Mouse (Mus musculus) stomach, embryonic 14.5 days (tissue): ENCODE measurements around the gene Papola. TPM values are rescaled to one million over a fixed set of nuclear protein-coding genes. Genes with fewer than 3 reads are reported as not detected.

Experiments
- ATAC-seq: fragments of 200-750 bp; cut with Nextera tagmentation; 2 replicates; pipeline ENCODE4 v1.8.0; 2017; ENCODE audit warnings: low read depth, moderate TSS enrichment; ENCODE audit not compliant: insufficient number of reproducible peaks, insufficient read depth, low FRiP score
- H3K27ac ChIP-seq: fragments of 300-500 bp; sonication (generic); 2 replicates; pipeline ENCODE4 v1.5.1; 2014; ENCODE audit warnings: mild to moderate bottlenecking, low read length, moderate library complexity, mixed read lengths
- H3K27me3 ChIP-seq: fragments of 300-500 bp; sonication (generic); 2 replicates; pipeline ENCODE4 v1.6.1; 2014; ENCODE audit warnings: low read length, control low read depth, mixed read lengths; ENCODE audit not compliant: control insufficient read depth, insufficient read depth
- H3K36me3 ChIP-seq: fragments of 300-500 bp; sonication (generic); 2 replicates; pipeline ENCODE4 v1.6.1; 2014; ENCODE audit warnings: mild to moderate bottlenecking, control low read depth, low read length, moderate library complexity, mixed read lengths; ENCODE audit not compliant: control insufficient read depth, insufficient read depth
- H3K4me1 ChIP-seq: fragments of 300-500 bp; sonication (generic); 2 replicates; pipeline ENCODE4 v1.6.1; 2014; ENCODE audit warnings: low read length, control low read depth, mixed read lengths; ENCODE audit not compliant: control insufficient read depth, insufficient read depth
- H3K4me2 ChIP-seq: fragments of 300-500 bp; sonication (generic); replicated peaks from 2 replicates; pipeline ENCODE4 v1.6.1; 2014; ENCODE audit warnings: low read depth, low read length, control low read depth
- H3K4me3 ChIP-seq: fragments of 300-500 bp; sonication (generic); 2 replicates; pipeline ENCODE4 v1.5.1; 2014; ENCODE audit warnings: low read depth, low read length, control low read depth
- H3K9ac ChIP-seq: fragments of 300-500 bp; sonication (generic); replicated peaks from 2 replicates; pipeline ENCODE4 v1.6.1; 2014; ENCODE audit warnings: low read depth, mild to moderate bottlenecking, control low read depth, low read length, moderate library complexity, mixed read lengths
- H3K9me3 ChIP-seq: fragments of 300-500 bp; sonication (generic); 2 replicates; pipeline ENCODE4 v1.6.1; 2016; ENCODE audit warnings: low read depth, low read length, control low read depth; ENCODE audit not compliant: control insufficient read depth
- whole genome bisulfite sequencing: fragments of 180-500 bp; shearing (Covaris S2); extraction: QIAGEN DNeasy Blood & Tissue Kit; methylation state at CpG from one replicate; pipeline ENCODE4 v1.1.7; 2014; 5-methylcytosine and 5-hydroxymethylcytosine counted together
- polyA plus RNA-seq: library from polyadenylated mRNA; unstranded; fragments of >200 nt; fragmentation: Nextera tagmentation; extraction: Ambion mirVana; gene quantifications from 2 replicates; pipeline ENCODE4 v1.2.1, GENCODE M21; 2014

Papola gene
- 171 and 173 TPM in 2 replicates for polyA plus RNA-seq

GRCm38 (mm10) chr12:105784196-105784999 lies at the start of gene Papola:
TSS of gene Papola (plus strand) at chr12:105784694.
- Histone ChIP-seq H3K27ac (peak within 1 kb of the TSS; percentile 96), H3K9me3 (no peaks in the 10 kb centered on the region), H3K27me3 (no peaks in the 10 kb centered on the region), H3K4me2 (peak within 1 kb of the TSS; percentile 67), H3K4me3 (peak within 1 kb of the TSS; percentile 87), H3K4me1 (peaks cover 11% of the 10 kb centered on the region; the same call in 1 of the 2 replicates), H3K9ac (peak within 1 kb of the TSS; percentile 92), H3K36me3 (no peaks in the 10 kb centered on the region)
- ATAC-seq: peak; percentile 92
- under 1% methylated on average over 72 of the region's 85 CpGs for WGBS

DNA sequence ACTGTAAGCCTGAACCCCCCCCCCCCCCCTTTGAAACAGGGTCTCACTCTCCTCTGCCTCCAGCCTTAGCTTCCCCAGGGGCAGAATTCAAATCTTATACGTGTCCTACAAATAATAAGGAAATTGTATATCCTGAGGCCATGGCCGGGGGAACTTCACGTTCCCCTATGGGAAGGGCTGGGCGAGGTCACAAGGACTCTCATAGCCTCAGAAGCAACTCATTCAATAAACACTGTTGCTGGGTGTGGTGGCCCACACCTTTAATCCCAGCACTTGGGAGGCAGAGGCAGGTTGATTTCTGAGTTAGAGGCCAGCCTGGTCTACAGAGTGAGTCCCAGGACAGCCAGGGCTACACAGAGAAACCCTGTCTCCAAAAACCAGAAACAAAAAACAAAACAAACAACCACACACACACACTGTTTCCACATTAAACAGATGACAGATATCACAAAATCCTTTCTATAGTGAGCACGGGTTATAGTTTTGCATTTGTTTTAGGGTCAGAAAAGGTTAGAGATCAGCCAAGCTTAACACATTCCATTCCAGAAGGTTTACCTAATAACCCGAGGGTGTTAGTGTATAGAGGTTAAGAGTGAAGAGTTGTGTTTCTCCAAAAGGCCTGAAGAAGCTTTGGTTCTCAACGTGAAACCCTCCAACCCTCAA lies 49.1 kb upstream of the Papola start:
- Histone ChIP-seq H3K27me3 (no peaks in the 10 kb centered on the region), H3K4me1 (no peaks in the 10 kb centered on the region), H3K36me3 (no peaks in the 10 kb centered on the region), H3K27ac (no peak overlapping the region), H3K4me3 (no peak overlapping the region), H3K4me2 (no peak overlapping the region), H3K9me3 (no peaks in the 10 kb centered on the region), H3K9ac (no peak overlapping the region)
- 69% methylated on average over 7 of the region's 7 CpGs for WGBS
- no peak for ATAC-seq

DNA sequence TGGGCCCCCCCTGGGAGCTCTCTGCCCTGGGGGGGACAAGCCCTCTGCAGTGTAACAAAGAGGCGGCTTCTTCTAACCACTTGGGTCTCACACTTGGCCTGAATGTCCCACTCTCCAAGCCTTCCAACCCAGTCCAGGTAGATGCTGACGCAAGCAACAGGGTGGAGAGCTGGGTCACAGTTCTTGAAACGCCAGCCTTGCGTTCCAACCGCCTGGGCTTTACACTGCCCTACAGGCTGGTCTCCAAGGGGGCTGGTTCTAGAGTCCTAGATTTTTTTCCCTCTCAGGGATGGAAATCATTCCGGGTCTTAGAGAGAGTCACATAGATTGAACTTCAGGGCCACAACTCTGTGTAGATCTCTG lies 48.6 kb upstream of the Papola start:
- WGBS: 92% methylated on average over 6 of the region's 6 CpGs
- Histone ChIP-seq H3K27ac (no peak overlapping the region), H3K9ac (no peak overlapping the region), H3K36me3 (no peaks in the 10 kb centered on the region), H3K9me3 (no peaks in the 10 kb centered on the region), H3K4me2 (no peak overlapping the region), H3K27me3 (no peaks in the 10 kb centered on the region), H3K4me3 (no peak overlapping the region), H3K4me1 (no peaks in the 10 kb centered on the region)
- ATAC-seq: no peak

- Histone ChIP-seq H3K27me3 (no peaks in the 10 kb centered on the region), H3K4me1 (no peaks in the 10 kb centered on the region), H3K9ac (no peak overlapping the region), H3K4me2 (no peak overlapping the region), H3K4me3 (no peak overlapping the region), H3K9me3 (no peaks in the 10 kb centered on the region), H3K27ac (no peak overlapping the region), H3K36me3 (no peaks in the 10 kb centered on the region)
- 78% methylated on average over 15 of the region's 15 CpGs for WGBS
- ATAC-seq: no peak; the same call in 1 of the 2 replicates
Measured at GRCm38 (mm10) chr12:105738316-105739096, 46.0 kb upstream of the Papola start.

GRCm38 (mm10) chr12:105739656-105740055 lies 44.8 kb upstream of the Papola start:
- no peak overlapping the region for H3K27ac ChIP-seq
- no peaks in the 10 kb centered on the region for H3K9me3 ChIP-seq
- WGBS: 84% methylated on average over 8 of the region's 8 CpGs
- H3K4me1 ChIP-seq: no peaks in the 10 kb centered on the region
- no peak overlapping the region for H3K4me2 ChIP-seq
- H3K36me3 ChIP-seq: no peaks in the 10 kb centered on the region
- no peaks in the 10 kb centered on the region for H3K27me3 ChIP-seq
- H3K9ac ChIP-seq: no peak overlapping the region
- ATAC-seq: no peak
- no peak overlapping the region for H3K4me3 ChIP-seq

DNA sequence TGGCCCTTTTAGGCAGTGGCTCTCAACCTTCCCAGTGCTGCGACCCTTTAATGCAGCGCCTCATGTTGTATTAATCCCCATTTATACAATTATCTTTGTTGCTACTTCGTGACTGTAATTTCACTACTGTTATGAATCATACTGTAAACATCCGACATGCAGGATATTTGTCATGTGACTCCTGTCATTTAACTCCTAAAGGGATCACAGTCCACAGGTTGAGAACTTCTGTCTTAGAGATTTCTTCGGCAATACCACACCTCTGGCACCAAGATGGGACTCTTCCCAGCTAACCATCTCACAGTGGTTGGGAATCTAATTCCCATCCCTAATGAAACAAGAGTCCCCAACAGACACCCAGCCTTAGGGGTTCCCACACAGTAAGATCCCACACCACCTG lies 36.4 kb upstream of the Papola start:
- no peaks in the 10 kb centered on the region for H3K27me3 ChIP-seq
- H3K36me3 ChIP-seq: no peaks in the 10 kb centered on the region
- no peak for ATAC-seq
- H3K4me2 ChIP-seq: no peak overlapping the region
- H3K9me3 ChIP-seq: no peaks in the 10 kb centered on the region
- 58% methylated on average over 5 of the region's 5 CpGs for WGBS
- no peak overlapping the region for H3K4me3 ChIP-seq
- H3K4me1 ChIP-seq: no peaks in the 10 kb centered on the region
- H3K27ac ChIP-seq: no peak overlapping the region
- H3K9ac ChIP-seq: no peak overlapping the region

DNA sequence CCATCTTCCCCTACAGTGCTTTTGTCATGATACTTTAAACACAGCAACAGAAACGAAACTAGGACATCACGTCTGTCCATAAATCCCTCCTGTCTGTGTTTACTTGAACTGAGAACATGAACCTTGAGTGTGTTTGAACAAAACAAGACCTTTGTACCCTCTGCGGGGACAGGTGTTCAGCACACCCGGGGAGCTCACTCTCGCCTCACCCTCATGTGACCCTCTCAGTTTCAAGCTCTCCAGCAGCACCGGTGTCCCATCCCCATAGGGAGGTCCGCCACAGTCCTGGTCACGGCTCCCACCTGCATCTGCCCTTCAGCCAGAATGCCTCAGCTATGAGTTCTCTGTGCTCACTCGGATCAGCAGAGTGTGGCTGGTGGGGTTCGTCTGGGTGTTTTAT lies 30.7 kb upstream of the Papola start:
- WGBS: 60% methylated on average over 10 of the region's 10 CpGs
- H3K4me1 ChIP-seq: no peaks in the 10 kb centered on the region
- no peaks in the 10 kb centered on the region for H3K9me3 ChIP-seq
- ATAC-seq: peak; percentile 42; the same call in 1 of the 2 replicates
- no peak overlapping the region for H3K27ac ChIP-seq
- H3K4me2 ChIP-seq: no peak overlapping the region
- H3K9ac ChIP-seq: no peak overlapping the region
- H3K27me3 ChIP-seq: no peaks in the 10 kb centered on the region
- no peak overlapping the region for H3K4me3 ChIP-seq
- no peaks in the 10 kb centered on the region for H3K36me3 ChIP-seq

DNA sequence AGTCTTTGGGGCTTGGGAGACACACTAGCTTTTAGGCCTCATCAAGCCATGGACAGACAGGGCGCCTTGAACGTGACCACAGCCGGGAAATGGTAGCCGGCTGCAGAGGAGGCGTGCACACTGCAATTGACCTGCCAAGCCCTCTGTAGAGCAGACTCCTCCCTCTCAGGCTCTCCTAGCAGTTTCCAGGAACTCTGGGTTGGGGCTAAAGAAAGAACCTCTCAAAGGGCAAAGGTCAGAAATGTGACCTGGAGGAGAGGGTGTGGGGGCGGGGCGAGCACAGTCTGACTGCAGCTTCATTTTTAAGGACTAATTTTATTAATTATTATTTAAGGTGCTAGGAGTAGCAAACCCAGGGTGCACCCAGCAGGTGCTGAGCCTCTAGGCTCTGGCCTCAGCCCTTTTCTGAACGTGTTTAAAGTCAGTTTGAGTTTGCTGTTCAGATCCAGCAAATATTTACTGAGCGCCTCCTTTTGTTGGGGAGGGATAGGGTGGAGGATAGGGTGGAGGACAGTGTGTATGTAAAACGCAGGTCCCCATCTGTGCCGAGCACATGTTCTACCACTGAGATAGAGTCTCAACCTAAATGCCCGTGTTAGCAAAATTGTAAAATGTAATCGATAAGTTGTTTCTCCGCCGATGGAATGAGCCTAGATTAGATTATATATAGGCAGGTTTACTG lies 26.5 kb upstream of the Papola start:
- peak; percentile 59; the same call in 1 of the 2 replicates for ATAC-seq
- H3K4me3 ChIP-seq: no peak overlapping the region
- no peak overlapping the region for H3K27ac ChIP-seq
- no peak overlapping the region for H3K9ac ChIP-seq
- H3K27me3 ChIP-seq: no peaks in the 10 kb centered on the region
- no peaks in the 10 kb centered on the region for H3K4me1 ChIP-seq
- no peak overlapping the region for H3K4me2 ChIP-seq
- no peaks in the 10 kb centered on the region for H3K36me3 ChIP-seq
- H3K9me3 ChIP-seq: no peaks in the 10 kb centered on the region
- WGBS: 24% methylated on average over 15 of the region's 15 CpGs
